Mouse (Mus musculus) heart, postnatal 0 days (tissue): ENCODE results near the gene Gm47841.
A peak's percentile ranks its signal among the peaks of the same experiment; 100 is the strongest.

Experiments
- CTCF ChIP-seq: IDR thresholded peaks from 2 replicates; pipeline ENCODE4 v1.5.1; 2016; ENCODE audit warnings: antibody characterized with exemption, control low read depth, low read depth
- EP300 ChIP-seq: IDR thresholded peaks from 2 replicates; pipeline ENCODE4 v1.6.1; 2016; ENCODE audit warnings: antibody characterized with exemption, low read depth

DNA sequence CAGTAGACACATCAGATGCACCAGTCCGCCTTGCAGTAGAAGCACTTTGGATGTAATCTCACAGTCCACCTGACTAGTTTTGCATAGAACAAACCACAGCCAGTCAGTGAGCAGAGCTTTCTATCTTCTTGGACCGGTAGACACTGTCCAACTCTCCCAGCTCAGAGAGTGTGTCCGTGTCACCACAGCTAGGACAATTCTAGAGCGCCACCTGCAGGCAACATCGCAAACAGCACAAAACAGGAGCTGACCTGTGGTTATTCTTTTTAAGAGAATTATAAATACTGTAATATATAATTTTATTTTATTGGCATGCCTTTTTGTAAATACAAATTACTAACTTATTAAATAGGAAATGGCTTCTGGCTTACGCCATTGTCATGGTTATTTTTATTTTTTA is 4.6 kb downstream of the Gm47841 start:
- TF ChIP-seq CTCF (peak; percentile 55), EP300 (no peak)
